Mouse (Mus musculus): ENCODE results near the gene Fer.

GRCm38 (mm10) chr17:64018870-64019269 lies 156.0 kb downstream of the Fer start:
- TF ChIP-seq POLR2A (IDR thresholded peaks at IDR 0.05; ENCODE audit: low read depth, low read length) (no peak), CTCF (IDR thresholded peaks at IDR 0.05; ENCODE audit: borderline replicate concordance, insufficient read depth, low read length) (no peak)
